ENCODE assay signal across 22 mouse cellular contexts in the genomic region with DNA sequence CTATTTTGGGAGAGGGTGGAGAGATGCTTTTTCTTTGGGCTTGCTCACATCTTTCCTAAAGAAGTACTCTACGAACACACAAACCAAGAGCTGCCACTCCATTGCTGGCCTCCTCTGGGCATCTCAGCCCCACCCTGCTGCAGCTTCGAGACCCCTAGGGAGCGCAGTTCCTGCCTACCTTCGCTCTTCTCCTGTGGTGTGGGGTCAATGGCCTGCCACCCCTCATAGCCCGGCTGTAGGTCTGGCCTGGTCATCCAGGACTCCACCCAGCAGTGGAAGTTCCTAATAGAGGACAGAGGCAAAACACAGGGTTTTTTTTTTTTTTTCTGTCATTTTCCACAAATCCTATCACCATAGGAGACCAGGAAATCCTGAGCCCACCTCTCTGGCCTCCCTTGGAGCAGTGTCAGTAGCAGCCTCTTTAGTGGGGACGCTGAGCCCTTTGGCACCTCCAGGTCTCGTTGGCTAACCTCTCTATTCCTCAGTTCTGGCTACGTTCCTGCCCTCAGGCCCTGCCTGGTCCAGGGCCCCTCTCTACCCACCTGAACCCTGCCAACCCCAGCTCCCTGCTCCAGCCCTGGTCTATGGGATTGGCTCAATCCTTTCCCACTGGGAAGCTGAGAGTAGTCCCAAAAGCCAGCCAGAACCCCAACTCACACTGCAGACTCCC. TPM values are rescaled to one million over a fixed set of nuclear protein-coding genes. Genes with fewer than 3 reads are reported as not detected.
DNase-seq lines count a peak whose midpoint lies in the region; ATAC-seq and TF ChIP-seq lines count a peak whose summit lies in the region.
"Had no signal": no experiment of that assay in that cellular context is flagged by ENCODE, and none has a peak within 500 bp of the region (broad histone marks: within the 10 kb centered on the region; RNA-seq: fewer than 3 reads in every experiment).

No protein-coding gene starts in this region.

- TF ChIP-seq EP300 in heart, postnatal 0 days (IDR thresholded peaks at IDR 0.05; ENCODE audit: low read depth), result no peak

- no peak for ATAC-seq in forebrain, embryonic 11.5 days (replicated peaks; ENCODE audit: low FRiP score)
- ATAC-seq in heart, embryonic 12.5 days (ENCODE audit: insufficient number of reproducible peaks, low FRiP score), result no peak
- ATAC-seq in lung, embryonic 15.5 days (ENCODE audit: borderline replicate concordance, extremely low read depth, low FRiP score, low TSS enrichment), result no peak; the same call in 1 of the 2 replicates
- ATAC-seq in heart, postnatal 0 days (ENCODE audit: insufficient read depth, low read depth), result no peak
- ATAC-seq: activated CD4-positive, CD25-positive, alpha-beta regulatory T cell, adult 4 months had no signal

- H3K4me1 ChIP-seq in forebrain, embryonic 10.5 days, result peaks cover 41% of the 10 kb centered on the region
- H3K4me1 ChIP-seq in forebrain, embryonic 11.5 days (replicated peaks; ENCODE audit: control insufficient read depth, insufficient read depth, low read length), result 0 out of 2 replicates have a peak, but pooled peaks cover 2% of the 10 kb centered on the region
- H3K4me1 ChIP-seq in heart, embryonic 12.5 days (replicated peaks), result peaks cover 63% of the 10 kb centered on the region
- H3K4me1 ChIP-seq in lung, embryonic 15.5 days, result peaks cover 30% of the 10 kb centered on the region
- H3K4me1 ChIP-seq in heart, postnatal 0 days (ENCODE audit: control insufficient read depth, insufficient read depth), result peaks cover 43% of the 10 kb centered on the region

- no peaks in the 10 kb centered on the region for H3K36me3 ChIP-seq in forebrain, embryonic 10.5 days (replicated peaks)
- no peaks in the 10 kb centered on the region for H3K36me3 ChIP-seq in forebrain, embryonic 11.5 days (ENCODE audit: control insufficient read depth, insufficient read depth, low read length)
- peaks cover 97% of the 10 kb centered on the region for H3K36me3 ChIP-seq in heart, embryonic 12.5 days
- H3K36me3 ChIP-seq in lung, embryonic 15.5 days, result peaks cover 40% of the 10 kb centered on the region
- peaks cover 80% of the 10 kb centered on the region for H3K36me3 ChIP-seq in heart, postnatal 0 days (replicated peaks; ENCODE audit: control insufficient read depth, insufficient read depth, low read length)
- H3K36me3 ChIP-seq: forebrain, embryonic 12.5 days; hindbrain, embryonic 12.5 days; midbrain, embryonic 12.5 days; neural tube, embryonic 15.5 days had no signal

- WGBS in forebrain, embryonic 10.5 days, result 83% methylated on average over 8 of the region's 8 CpGs
- 88% methylated on average over 8 of the region's 8 CpGs for WGBS in forebrain, embryonic 11.5 days
- WGBS in heart, embryonic 12.5 days, result 53% methylated on average over 8 of the region's 8 CpGs
- WGBS in lung, embryonic 15.5 days, result 68% methylated on average over 8 of the region's 8 CpGs
- WGBS in heart, postnatal 0 days, result 60% methylated on average over 8 of the region's 8 CpGs

- no peaks in the 10 kb centered on the region for H3K27me3 ChIP-seq in forebrain, embryonic 10.5 days (ENCODE audit: poor library complexity, severe bottlenecking)
- no peaks in the 10 kb centered on the region for H3K27me3 ChIP-seq in forebrain, embryonic 11.5 days (ENCODE audit: control insufficient read depth, insufficient read depth, low read length)
- H3K27me3 ChIP-seq in heart, embryonic 12.5 days (replicated peaks), result no peaks in the 10 kb centered on the region
- H3K27me3 ChIP-seq in lung, embryonic 15.5 days, result no peaks in the 10 kb centered on the region
- no peaks in the 10 kb centered on the region for H3K27me3 ChIP-seq in heart, postnatal 0 days (ENCODE audit: control insufficient read depth, insufficient read depth, low read length)
- H3K27me3 ChIP-seq: forebrain, embryonic 12.5 days; hindbrain, embryonic 12.5 days; midbrain, embryonic 12.5 days; neural tube, embryonic 15.5 days had no signal

- peak overlapping the region; percentile 77; the same call in 1 of the 2 replicates for H3K27ac ChIP-seq in forebrain, embryonic 10.5 days
- no peak overlapping the region for H3K27ac ChIP-seq in forebrain, embryonic 11.5 days (ENCODE audit: low read depth, low read length)
- peak overlapping the region; percentile 86 for H3K27ac ChIP-seq in heart, embryonic 12.5 days (ENCODE audit: poor library complexity, severe bottlenecking)
- H3K27ac ChIP-seq in lung, embryonic 15.5 days, result peak overlapping the region; percentile 81
- peak overlapping the region; percentile 82 for H3K27ac ChIP-seq in heart, postnatal 0 days (ENCODE audit: low read depth)
- H3K27ac ChIP-seq: forebrain, embryonic 12.5 days; hindbrain, embryonic 12.5 days; kidney, postnatal 0 days; midbrain, embryonic 12.5 days; neural tube, embryonic 15.5 days had no signal

- no peak overlapping the region for H3K9ac ChIP-seq in forebrain, embryonic 11.5 days (ENCODE audit: low read length)
- H3K9ac ChIP-seq in heart, embryonic 12.5 days, result peak overlapping the region; percentile 53
- no peak overlapping the region for H3K9ac ChIP-seq in lung, embryonic 15.5 days
- H3K9ac ChIP-seq in heart, postnatal 0 days (replicated peaks; ENCODE audit: low read depth, low read length), result peak overlapping the region; percentile 12; the same call in 1 of the 2 replicates
- H3K9ac ChIP-seq: forebrain, embryonic 12.5 days; hindbrain, embryonic 12.5 days; midbrain, embryonic 12.5 days; neural tube, embryonic 15.5 days had no signal

- DNase-seq in forebrain, embryonic 10.5 days (ENCODE audit: extremely low spot score, low spot score), result no peak
- DNase-seq in forebrain, embryonic 11.5 days (ENCODE audit: low spot score), result no peak
- DNase-seq in heart, adult 8-10 months (ENCODE audit: low spot score), result no peak
- no peak for DNase-seq in lung, postnatal 10 days
- no peak for DNase-seq in heart, postnatal 0 days (ENCODE audit: low spot score)
- no peak for DNase-seq in left cerebral cortex, adult 8-10 months (ENCODE audit: low spot score in 2 of 2)
- DNase-seq: adrenal gland, adult 8-10 months; cerebellum, adult 9-11 months; kidney, adult 11 months; layer of hippocampus, adult 9-11 months; left cerebral cortex, postnatal 4 days; right cerebral cortex, adult 18-20 months; right cerebral cortex, postnatal 4 days; thymus, postnatal 14 days had no signal

- H3K4me3 ChIP-seq in forebrain, embryonic 10.5 days, result no peak overlapping the region
- no peak overlapping the region for H3K4me3 ChIP-seq in forebrain, embryonic 11.5 days (ENCODE audit: low read depth, low read length)
- no peak overlapping the region for H3K4me3 ChIP-seq in heart, embryonic 12.5 days
- H3K4me3 ChIP-seq in lung, embryonic 15.5 days, result no peak overlapping the region
- no peak overlapping the region for H3K4me3 ChIP-seq in heart, postnatal 0 days (ENCODE audit: low read depth, low read length)
- H3K4me3 ChIP-seq: forebrain, embryonic 12.5 days; hindbrain, embryonic 12.5 days; midbrain, embryonic 12.5 days; neural tube, embryonic 15.5 days had no signal

- no peaks in the 10 kb centered on the region for H3K9me3 ChIP-seq in forebrain, embryonic 10.5 days
- H3K9me3 ChIP-seq in forebrain, embryonic 11.5 days (ENCODE audit: control insufficient read depth, low read length), result no peaks in the 10 kb centered on the region
- H3K9me3 ChIP-seq in heart, embryonic 12.5 days (replicated peaks), result no peaks in the 10 kb centered on the region
- H3K9me3 ChIP-seq in lung, embryonic 15.5 days, result no peaks in the 10 kb centered on the region
- no peaks in the 10 kb centered on the region for H3K9me3 ChIP-seq in heart, postnatal 0 days (replicated peaks; ENCODE audit: control insufficient read depth, low read length)
- H3K9me3 ChIP-seq: forebrain, embryonic 12.5 days; hindbrain, embryonic 12.5 days; midbrain, embryonic 12.5 days; neural tube, embryonic 15.5 days had no signal

- no peak for TF ChIP-seq CTCF in heart, postnatal 0 days (IDR thresholded peaks at IDR 0.05; ENCODE audit: low read depth)

- no peak overlapping the region for H3K4me2 ChIP-seq in forebrain, embryonic 11.5 days (ENCODE audit: low read depth, low read length, severe bottlenecking)
- H3K4me2 ChIP-seq in heart, embryonic 12.5 days, result no peak overlapping the region
- no peak overlapping the region for H3K4me2 ChIP-seq in lung, embryonic 15.5 days
- H3K4me2 ChIP-seq in heart, postnatal 0 days (ENCODE audit: low read depth, low read length), result no peak overlapping the region
- H3K4me2 ChIP-seq: forebrain, embryonic 12.5 days; hindbrain, embryonic 12.5 days; midbrain, embryonic 12.5 days; neural tube, embryonic 15.5 days had no signal

RNA-seq across cellular contexts. Expression of gene Tgm2, which starts 17.6 kb away (rescaled TPM):
- 6.3 and 7.2 TPM in 2 replicates for polyA plus RNA-seq in forebrain, embryonic 10.5 days (2016; fragmentation: Nextera tagmentation; extraction: Ambion mirVana)
- polyA plus RNA-seq in forebrain, embryonic 11.5 days (2014; fragmentation: Nextera tagmentation; extraction: Ambion mirVana), result 4.2 and 4.7 TPM in 2 replicates
- 227 and 231 TPM in 2 replicates for polyA plus RNA-seq in heart, embryonic 12.5 days (2016; fragmentation: Nextera tagmentation; extraction: Ambion mirVana)
- total RNA-seq in heart, adult 8-10 months (2022), result 100 to 1,000 TPM; 211 to 296 (median 238) TPM
- polyA plus RNA-seq in lung, embryonic 15.5 days (2015; fragmentation: Nextera tagmentation; extraction: Ambion mirVana), result 66.0 and 70.0 TPM in 2 replicates
- 445 and 622 TPM in 2 replicates for total RNA-seq in heart, postnatal 0 days (2014; rRNA removed; ENCODE audit: low replicate concordance)
- polyA plus RNA-seq in heart, postnatal 0 days (2015; fragmentation: Nextera tagmentation; extraction: Ambion mirVana), result 136 and 155 TPM in 2 replicates
- 10 to 100 TPM in 3 of 4 experiments, 1 to 10 TPM in 1; 9.3 to 13.7 (median 10.1) TPM for total RNA-seq in left cerebral cortex, adult 8-10 months (2022)

Comparison
In these comparisons a context has a peak if more than half of its experiments do, and no peak if none do; other contexts are left out.
1. H3K9ac ChIP-seq: peak in heart, embryonic 12.5 days (single experiment) and heart, postnatal 0 days (single experiment); none in forebrain, embryonic 11.5 days (single experiment) and lung, embryonic 15.5 days (single experiment).